Mouse (Mus musculus) layer of hippocampus, postnatal 36 days (tissue): Measurements from ENCODE around the gene Nrxn3. TPM values are rescaled to one million over a fixed set of nuclear protein-coding genes. Genes with fewer than 3 reads are reported as not detected.
A peak's percentile ranks its signal among the peaks of the same experiment; 100 is the strongest.

Source experiments
- DNase-seq, 2 experiments: peaks; one replicate each; pipeline ENCODE4 v3.0.0; 2022
- total RNA-seq, 2 experiments: library from RNA; stranded (reverse); gene quantifications; 2 replicates each; pipeline ENCODE4 v1.2.3; 2021

Nrxn3 gene
- total RNA-seq, 2 experiments from 2014 or later = 185 to 190 TPM

DNA sequence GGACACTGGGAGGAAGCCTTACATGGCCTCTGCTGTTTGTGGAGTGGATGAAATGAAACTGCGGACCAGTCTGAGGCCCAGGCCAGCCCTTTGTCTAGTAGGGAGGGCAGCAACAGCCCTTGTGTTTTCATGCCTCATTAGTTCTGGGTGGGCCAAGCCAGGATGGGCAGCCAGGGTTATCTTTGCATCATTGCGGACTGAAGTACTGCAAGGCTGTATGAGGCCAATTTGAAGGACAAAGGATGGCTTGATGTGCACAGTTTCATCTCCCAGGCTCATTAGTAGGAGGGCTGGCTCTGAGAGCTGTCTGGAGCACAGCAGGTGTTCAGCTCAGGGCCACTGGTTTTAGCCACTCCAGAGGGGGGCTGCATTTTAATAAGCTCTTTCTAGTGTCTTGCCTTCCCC, 458.5 kb downstream of the Nrxn3 start:
- no peak for DNase-seq

DNA sequence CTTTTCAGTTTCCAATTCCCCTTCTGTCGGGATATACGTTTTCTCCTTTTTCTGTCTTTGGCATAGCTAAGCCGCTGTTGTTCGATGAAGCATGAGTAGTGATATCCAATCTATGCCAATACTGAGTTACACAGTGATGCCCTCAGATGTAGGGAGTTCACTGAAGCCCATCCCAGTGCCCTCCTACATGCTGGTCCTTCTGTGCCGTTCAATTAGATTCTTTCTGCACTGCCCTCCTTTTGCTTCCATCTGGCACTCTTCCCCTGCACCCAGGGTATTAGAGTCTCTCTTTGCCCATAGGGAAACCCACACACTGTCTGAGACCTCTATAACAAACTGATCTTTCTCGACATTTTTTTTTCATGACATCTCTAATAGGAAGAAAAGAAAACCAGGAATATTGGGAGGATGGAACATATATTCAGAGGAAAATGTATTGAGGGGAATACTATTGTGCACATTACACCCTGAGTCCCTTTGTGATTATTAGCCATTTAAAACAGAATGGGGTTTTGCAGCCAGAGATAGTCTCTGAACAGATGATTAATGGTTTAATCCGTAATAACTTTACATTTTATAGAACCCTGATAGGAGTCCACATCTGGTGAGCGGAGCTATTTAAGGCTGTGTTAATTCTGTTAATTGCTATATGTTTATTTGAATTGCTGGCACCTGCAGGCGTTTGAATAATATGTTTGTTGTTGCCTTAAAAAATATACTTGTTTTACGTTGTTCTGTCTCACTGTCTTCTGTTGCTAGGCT, 476.3 kb downstream of the Nrxn3 start:
- no peak for DNase-seq

DNA sequence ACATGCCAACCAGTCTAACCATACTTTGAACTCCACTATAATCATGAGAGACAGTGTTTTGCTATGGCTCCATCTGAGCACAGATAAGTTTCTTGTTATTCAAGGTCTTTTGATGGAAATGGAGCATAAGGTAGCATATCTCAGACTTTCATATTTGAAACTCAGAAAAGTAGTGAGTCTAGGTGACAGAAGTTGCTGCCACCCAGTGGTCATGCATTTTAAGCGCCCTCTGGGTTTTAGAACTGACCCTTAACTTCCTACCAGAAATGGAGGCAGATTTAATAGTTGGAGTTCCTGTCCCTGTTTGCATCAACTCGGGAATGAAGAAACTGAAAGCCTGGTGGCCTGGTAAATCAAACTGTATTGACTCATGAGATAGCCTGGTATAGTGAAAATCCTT, 488.9 kb downstream of the Nrxn3 start:
- no peak for DNase-seq

DNA sequence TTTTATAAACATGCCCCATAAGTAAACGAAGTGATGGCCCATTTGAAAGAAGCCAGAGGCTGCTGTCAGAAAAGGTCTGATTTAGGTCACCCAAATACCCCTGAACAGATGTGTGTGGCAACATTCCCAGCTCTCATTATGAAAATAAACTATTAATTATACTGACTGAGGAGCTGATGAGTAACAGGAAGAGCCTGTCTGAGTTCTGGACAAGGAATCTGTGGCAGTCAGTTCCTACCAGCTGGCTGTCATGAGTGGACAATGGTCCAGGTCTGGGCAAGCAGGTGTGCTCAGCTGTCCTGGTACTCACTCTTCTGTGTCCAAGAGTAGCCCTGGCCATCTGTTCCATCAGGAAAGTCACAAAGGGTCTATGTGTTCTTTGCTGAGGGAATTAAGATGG, 517.1 kb downstream of the Nrxn3 start:
- DNase-seq = no peak

DNA sequence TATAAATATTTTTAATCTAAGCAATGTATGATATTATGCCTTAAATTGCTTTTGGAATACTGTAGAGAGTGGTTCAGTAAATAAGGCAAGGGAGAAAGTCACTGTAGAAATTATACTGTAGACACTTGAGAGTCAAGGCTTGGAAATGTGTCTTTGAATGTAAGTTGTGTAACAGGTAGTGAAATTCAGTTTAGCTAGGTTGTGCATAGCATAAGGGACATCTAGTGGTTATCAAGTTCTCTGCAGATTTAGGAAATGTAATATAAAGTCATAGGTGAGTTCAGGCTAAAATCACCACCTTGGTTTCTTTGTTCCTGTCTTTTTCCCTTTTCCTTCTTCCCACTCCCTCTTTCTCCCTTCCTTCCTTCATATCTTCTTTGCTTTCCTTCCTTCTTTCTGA, 518.9 kb downstream of the Nrxn3 start:
- no peak for DNase-seq

DNA sequence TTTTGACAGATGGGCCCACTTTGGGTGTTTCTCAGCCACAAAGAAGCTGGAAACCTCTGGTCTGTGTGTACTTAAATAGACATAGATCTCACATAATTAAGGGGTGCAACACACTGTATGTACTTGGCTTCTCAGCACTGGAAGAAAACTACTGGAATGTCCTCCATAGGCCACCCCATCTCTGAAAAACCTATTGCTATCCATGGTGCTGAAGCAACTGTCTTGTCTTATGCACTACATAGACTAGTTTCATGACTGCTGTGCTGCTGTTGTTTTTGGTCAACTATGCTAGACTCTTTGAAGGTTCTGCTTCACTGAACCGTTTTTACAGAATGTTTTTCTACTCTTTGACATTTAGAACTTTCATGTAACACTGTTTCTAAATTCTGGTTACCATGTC, 519.8 kb downstream of the Nrxn3 start:
- DNase-seq = no peak

DNA sequence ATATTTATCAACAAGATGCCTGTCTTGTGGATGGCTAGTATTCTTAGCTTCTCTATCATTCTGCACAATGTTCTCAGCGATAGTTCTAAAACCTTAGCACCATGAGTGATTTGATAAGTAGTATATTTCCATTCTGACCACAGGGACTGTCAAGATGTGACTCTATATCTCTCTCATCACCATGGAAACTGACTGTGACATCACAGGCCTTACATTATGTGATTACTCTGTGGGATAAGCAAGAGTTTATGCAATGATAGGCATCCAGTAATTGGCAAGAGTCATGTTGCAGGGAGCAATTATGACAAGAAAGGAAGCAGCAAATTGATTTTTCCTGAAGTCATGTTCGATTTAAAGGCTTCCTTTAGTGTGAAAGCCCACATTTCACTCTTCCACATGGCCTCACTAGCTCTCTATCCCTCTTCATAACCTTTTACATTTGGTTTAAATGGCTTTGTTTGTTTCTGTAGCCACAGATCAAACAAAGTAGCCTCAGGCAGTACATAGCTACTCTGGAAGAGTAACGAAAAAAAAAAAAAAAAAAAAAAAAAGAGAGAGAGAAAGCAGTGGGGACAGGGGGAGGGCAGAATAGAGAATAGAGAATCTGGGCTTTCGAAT, 532.7 kb downstream of the Nrxn3 start:
- no peak for DNase-seq

DNA sequence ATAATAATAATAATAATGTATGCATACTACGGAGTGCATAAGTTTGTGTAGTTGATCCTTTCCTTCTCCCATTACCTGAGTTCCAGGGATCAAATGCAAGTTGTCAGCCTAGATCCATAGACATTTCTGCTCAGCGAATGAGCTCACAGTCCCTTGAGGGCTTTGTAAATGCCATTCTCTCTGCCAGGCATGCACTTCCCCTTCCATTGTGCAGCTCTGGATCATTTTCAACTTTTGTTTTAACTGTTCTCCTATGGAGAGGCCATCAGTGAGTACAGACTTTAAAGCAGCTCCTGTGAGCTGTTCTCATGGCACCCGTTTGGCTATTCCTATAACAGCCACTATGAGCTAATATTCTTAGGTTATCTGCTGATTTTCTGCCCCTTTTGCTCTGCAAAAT, 536.2 kb downstream of the Nrxn3 start:
- no peak for DNase-seq

DNA sequence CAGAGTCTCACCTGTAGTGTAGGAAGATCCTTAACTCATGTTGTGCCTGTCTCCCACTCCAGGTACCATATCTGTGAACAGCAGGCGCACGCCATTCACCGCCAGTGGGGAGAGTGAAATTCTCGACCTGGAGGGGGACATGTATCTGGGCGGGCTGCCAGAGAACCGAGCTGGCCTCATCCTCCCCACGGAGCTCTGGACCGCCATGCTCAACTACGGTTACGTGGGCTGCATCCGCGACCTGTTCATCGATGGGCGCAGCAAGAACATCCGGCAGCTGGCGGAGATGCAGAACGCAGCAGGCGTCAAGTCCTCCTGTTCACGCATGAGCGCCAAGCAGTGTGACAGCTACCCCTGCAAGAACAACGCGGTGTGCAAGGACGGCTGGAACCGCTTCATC, 537.4 kb downstream of the Nrxn3 start:
- no peak for DNase-seq

DNA sequence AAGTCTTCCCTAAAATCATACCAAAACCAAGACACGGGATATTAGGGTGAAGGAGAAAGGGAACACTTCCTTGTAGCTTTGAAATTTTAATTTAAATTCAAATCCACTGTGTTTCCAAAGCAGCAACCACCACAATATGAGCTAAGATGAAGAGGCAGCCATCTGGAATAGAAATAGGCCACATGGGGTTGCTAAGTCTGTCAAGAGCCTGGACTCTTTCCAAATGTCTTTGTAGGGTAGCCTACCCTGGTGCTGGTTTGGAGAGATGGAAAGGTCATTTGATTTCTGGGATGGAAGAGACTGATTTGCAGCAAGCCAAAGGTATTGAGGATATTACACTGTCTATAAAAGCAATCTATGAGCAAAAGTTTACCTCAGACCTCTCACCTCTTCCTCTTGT, 539.6 kb downstream of the Nrxn3 start:
- DNase-seq = no peak

DNA sequence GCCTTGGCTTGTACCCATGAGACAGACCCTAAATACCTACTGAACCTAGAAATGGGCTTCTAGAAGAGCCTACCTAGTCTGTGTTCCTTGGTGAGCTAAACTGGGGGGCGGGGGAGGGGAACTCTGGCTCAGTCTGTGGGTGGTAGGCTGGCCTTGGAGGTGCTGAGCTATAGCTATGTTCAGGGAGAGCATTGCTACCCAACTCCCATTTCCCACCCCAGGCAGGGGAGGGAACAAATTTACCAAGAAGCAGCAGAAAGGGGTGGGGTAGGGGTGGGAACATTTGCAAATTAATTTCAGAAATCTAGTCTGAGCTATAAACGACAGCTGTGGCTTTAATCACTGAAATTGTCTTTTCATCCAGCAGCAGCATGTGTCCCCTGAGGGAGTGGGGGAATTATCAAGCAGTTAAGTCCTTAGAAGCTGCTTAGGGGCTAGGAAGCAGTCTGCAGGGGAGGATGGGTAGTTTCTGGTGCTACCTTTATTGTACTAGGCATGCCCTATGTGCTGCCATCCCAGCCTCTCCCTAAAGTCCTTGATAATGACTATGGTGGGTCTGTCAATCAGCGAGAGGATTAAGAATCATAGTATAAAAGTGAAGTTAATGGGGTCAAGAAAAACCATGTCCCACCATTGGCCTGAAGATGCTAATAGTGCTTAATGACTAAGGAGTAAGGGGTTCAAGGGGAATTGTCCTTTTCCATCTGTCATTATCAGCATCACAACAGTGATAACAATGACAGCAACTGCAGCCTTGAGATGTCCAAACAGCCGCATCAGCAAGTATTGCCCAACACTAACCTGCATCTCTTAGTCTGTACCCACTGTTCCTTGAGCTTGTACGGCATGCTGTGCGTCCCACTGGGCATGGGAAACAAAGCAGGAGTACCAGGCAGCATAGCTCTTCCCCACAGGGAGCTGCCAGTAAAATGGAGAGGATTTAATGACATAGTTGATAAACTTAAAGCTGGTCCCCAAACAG, 560.0 kb downstream of the Nrxn3 start:
- DNase-seq = no peak

DNA sequence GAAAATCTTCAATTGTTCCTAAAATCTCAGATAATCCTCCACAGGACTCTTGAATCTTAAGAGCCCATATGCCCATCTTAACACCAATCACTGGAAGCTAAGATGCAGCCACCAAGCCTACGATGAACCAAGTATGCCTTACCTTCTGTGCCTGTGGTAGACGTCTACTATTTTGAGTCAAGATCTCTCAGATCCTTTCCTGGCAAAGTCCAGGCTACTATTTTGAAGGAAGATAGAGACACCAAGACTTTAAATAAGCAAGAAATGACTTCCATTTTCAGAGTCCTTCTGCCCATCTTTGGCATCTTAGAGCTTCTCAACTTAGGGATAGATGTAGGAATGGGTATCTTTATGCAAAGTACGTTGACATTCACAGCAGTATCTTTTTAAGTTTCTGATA, 561.7 kb downstream of the Nrxn3 start:
- no peak for DNase-seq

DNA sequence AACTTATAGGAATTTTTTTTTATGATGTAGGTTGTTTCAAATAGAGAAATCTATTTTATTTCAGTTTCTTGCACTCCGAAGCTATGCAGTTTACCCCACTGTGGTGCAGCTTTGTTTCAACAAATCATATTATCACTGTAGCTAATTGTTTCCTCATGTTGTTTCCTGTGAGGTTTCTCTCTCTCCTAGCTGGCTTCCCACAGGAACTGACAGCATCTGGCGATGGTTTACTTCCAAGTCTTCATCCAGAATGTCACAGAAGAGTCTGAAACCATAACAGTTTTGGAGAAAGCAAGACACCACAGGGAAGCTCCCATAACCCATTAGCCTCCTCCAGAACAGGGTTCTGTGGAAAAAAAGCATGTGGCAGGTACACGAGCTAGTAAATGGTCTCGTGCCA, 564.4 kb downstream of the Nrxn3 start:
- DNase-seq = no peak

DNA sequence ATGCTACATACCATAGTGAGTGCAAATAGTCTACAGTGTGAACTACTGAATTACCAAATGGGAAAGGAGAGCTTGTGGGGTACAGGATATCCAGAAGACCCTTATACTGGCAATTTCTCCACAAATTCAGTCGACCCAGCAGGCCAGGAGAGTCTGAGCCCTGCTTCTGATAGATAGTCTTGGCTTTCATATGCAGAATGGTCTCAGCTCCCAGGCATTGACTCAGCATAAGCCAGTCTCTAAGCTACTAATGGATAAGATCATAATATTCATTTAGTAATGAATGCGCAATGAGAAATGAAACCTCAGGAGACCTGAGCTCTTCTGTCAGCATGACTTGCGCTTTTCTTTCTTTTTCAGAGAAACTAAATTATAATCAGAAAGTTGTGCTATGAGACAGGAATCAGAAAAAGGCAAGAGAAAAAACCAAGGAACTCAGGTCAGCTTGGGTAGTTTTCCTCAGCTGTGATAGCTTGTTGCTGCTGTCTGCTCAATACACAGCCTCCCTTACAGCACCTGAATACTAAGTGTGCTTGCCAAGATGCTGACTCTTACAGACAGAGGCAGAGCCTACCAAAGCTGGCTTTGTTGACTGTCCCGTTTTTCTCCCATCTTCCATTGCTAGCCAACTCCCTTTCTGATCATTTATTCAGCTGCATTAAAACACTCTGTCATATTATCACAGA, 567.1 kb downstream of the Nrxn3 start:
- DNase-seq = no peak

DNA sequence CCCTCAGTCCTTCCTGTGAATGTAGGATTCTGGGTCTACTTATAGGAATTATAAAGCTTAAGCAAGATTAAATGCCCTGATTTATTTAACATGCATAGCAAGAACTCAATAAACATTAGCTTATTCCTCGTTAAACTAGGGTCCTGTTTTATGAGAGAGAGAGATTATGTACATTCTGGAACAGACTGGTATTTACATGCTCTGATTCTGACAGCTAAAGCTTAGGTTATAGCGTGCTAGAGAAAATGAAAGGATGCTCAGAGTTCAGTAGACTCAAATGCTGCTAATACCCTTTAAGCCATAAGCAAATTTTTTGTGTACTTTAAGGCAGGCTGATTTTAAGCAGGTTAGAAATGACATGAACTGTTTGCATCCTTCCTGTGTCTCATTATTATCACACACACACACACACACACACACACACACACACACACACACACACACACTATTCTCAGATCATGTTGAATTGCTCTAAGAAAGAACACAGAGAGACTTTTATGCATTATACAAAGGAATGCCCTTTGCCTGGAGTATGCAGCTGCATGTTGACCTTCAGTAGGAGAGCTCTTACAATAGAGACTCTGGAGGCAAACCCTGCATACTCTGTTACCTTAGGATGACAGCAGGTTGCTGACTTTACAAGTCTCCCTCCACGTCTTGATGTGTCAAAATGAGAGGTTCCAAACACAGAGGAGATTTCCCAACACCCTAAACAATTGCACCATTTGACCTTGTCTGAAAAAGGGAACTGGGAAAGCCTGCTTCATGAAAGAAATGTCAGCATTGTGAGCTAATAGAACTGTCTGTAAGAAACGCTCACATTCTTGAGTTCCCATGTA, 568.3 kb downstream of the Nrxn3 start:
- DNase-seq = no peak

DNA sequence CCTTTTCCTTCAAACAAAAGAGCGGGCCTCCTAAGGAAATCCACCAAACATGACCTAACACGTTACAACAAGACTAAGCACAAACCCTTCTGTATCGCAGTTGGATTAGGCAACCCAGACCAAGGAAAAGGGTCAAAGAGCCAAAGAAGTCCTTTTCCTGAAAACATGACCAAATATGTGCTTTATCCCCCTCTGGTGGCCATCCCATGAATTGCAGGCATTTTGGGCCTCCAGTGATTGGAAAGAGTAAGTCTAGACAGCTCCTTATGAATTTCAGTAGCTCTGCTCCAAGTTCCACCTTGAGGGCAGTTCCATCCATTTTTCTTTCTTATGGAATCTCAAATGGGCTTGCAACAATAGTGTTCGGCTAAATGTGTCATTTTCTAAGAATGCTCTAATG, 579.3 kb downstream of the Nrxn3 start:
- peak; percentile 59 to 68 for DNase-seq

DNA sequence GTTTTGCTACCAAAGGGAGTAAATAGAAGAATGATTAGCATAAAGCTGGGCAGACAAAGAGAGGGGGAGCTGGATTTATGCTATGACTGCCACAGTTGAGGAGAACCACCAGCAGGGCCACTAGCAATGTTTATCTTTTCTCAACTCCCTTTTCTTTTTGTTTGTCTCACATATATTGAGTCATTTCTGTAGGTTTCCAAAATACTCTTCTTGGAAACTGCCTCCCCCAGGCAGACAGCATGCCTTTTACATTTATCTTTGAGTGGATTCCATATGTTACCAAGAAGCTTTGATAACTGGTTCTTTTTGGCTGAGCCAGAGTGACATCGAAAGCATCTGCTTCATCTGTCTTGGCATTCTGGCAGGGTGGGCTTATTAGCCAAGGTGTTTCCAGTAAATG, 587.5 kb downstream of the Nrxn3 start:
- DNase-seq = no peak

DNA sequence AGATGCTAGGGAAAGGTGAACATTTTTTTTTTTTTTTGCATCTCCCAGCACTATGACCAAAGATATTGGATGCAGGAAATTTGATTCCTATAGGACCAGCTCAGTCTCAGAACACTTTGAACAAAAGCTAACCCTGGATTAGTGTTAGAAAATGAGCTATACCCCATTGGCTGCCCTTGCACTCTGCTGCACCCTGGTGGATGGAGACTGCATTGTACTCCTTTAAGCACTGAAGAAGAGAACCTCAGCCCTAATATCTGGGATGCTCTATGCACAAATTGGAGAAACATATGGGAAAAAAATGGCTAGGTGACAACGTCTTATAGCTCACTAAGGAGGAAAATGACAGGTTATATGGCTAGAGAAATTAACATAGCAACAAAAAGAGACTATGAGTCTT, 589.9 kb downstream of the Nrxn3 start:
- no peak for DNase-seq

DNA sequence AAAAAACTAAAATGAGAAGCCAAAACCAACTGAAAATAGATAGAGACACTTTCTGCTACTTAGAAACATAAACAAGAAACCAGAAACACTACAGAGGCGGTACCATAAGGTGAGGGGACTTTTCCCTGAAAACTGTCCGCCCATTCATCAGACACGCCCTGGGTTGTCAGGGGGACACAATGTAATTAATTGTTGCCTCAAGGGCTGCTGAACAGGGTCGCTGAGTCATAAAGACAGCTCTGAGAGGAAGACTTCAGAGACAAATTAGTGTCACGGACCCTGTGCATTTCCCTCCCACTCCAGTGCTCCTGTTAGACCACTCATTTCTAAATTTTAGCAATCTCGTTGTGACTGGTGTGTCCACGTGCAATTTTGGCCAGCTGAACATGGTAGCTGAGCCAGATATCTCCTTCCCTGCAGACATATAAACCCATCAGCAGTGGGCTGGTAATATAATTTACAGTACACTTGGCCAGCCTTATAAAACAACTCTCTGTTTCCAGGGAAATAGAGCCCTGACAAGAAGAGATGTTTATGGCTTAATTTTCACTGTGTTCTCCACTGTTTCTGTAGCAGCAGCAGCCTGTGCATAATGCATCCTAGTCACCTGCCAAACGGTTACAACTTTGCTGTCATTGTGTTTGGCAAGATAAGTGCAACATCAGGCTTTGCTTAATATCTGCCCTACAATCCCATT, 603.3 kb downstream of the Nrxn3 start:
- DNase-seq = no peak

DNA sequence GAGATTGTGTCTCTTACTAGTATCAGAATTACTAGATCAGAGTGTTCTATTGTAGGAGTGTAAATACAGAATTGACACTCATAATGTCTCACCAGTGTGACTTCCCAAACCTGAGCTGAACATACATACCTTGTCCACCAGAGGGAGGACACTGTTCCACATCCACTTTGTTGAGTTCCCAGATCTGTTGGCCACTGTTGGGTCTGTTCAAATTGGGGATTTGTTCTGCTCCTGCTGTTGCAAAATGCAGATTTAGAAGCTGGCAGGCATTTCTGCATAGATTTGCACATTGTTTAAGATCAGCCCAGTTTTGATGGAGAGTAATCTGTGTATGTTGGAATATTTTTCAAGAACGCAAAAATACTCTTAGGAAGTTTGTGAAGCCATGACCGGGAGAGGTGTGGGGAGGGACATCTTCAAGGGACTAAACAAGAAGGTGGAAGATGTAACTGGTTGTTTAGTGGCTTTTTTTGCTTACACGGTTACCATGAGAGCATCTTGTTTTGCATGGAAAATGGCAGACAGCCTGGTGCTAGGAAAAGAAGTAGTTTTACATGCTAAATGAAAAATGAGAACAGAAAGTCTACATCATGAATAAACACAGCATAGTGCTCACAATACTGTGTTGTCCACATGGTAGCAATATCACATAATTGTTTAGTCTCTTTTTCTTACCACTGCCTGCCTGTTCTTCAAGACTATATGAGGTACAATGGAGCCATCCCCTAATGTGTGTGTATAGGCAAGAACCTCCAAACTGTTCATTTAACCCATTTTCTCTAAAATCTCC, 609.0 kb downstream of the Nrxn3 start:
- no peak for DNase-seq
